Mouse (Mus musculus) MEL (cell line): ENCODE measurements around the gene Wsb2.

ENCODE experiments used
- CTCF ChIP-seq, 3 experiments: IDR thresholded peaks in 2 of 3; conservative IDR thresholded peaks in 1 of 3; 2 replicates each; pipeline ENCODE4 v1.5.1; 2011 to 2012; ENCODE audit warnings: low read length in 3 of 3, low read depth in 2 of 3, mild to moderate bottlenecking in 2 of 3, improper control_type of control experiment in 1 of 3, inconsistent platforms in 1 of 3, mixed read lengths in 1 of 3, moderate library complexity in 1 of 3; ENCODE audit not compliant: control insufficient read depth in 1 of 3, insufficient read depth in 1 of 3, poor library complexity in 1 of 3, severe bottlenecking in 1 of 3
- E2F4 ChIP-seq: IDR thresholded peaks from 2 replicates; pipeline ENCODE4 v1.6.1; 2011; ENCODE audit warnings: low read depth, low read length, improper control_type of control experiment, borderline replicate concordance
- EP300 ChIP-seq, 2 experiments: IDR thresholded peaks; 2 replicates each; pipeline ENCODE4 v1.6.1; 2011; ENCODE audit warnings: improper control_type of control experiment in 2 of 2, low read length in 2 of 2, low read depth in 1 of 2, mild to moderate bottlenecking in 1 of 2
- ETS1 ChIP-seq: IDR thresholded peaks from 2 replicates; pipeline ENCODE4 v1.6.1; 2012; ENCODE audit warnings: low read depth, mild to moderate bottlenecking, inconsistent platforms, low read length, improper control_type of control experiment, moderate library complexity
- GABPA ChIP-seq: IDR thresholded peaks from 2 replicates; pipeline ENCODE4 v1.6.1; 2012; ENCODE audit warnings: low read depth, mild to moderate bottlenecking, inconsistent platforms, low read length, improper control_type of control experiment, moderate library complexity
- GATA1 ChIP-seq: IDR thresholded peaks from 2 replicates; pipeline ENCODE4 v1.6.1; 2011; ENCODE audit warnings: low read depth, low read length, improper control_type of control experiment
- KAT2A ChIP-seq: conservative IDR thresholded peaks from 2 replicates; pipeline ENCODE4 v1.6.1; 2012; ENCODE audit warnings: low read depth, low read length, improper control_type of control experiment, inconsistent platforms
- MAFK ChIP-seq: IDR thresholded peaks from 2 replicates; pipeline ENCODE4 v1.6.1; 2011; ENCODE audit warnings: low read depth, mild to moderate bottlenecking, low read length, improper control_type of control experiment, borderline replicate concordance
- MYC ChIP-seq: IDR thresholded peaks from 2 replicates; pipeline ENCODE4 v1.6.1; 2011; ENCODE audit warnings: low read depth, mild to moderate bottlenecking, low read length, improper control_type of control experiment, moderate library complexity
- POLR2A ChIP-seq, 2 experiments: IDR thresholded peaks; 2 replicates each; pipeline ENCODE4 v1.6.1; 2011 to 2012; ENCODE audit warnings: low read length in 2 of 2, mild to moderate bottlenecking in 2 of 2, control low read depth in 1 of 2, improper control_type of control experiment in 1 of 2, low read depth in 1 of 2, moderate library complexity in 1 of 2; ENCODE audit not compliant: control insufficient read depth in 1 of 2, insufficient read depth in 1 of 2, poor library complexity in 1 of 2
- USF1 ChIP-seq: IDR thresholded peaks from 2 replicates; pipeline ENCODE4 v1.6.1; 2014; ENCODE audit warnings: low read depth, mild to moderate bottlenecking, inconsistent platforms, low read length, improper control_type of control experiment, moderate library complexity
- ZNF384 ChIP-seq: IDR thresholded peaks from 2 replicates; pipeline ENCODE4 v1.6.1; 2012; ENCODE audit warnings: low read depth, mild to moderate bottlenecking, inconsistent platforms, low read length, improper control_type of control experiment

- TF ChIP-seq CTCF (IDR thresholded peaks at IDR 0.05 in 2 of 3, conservative IDR thresholded peaks at IDR 0.05 in 1 of 3; ENCODE audit: control insufficient read depth in 1 of 3, insufficient read depth in 1 of 3, low read depth in 2 of 3, low read length in 3 of 3, poor library complexity in 1 of 3, severe bottlenecking in 1 of 3) (peak; percentile 73 to 81 (median 77)), ETS1 (peak; percentile 53), KAT2A (no peak), MAFK (no peak), USF1 (peak; percentile 93), MYC (peak; percentile 93), GABPA (no peak), POLR2A (IDR thresholded peaks at IDR 0.05; ENCODE audit: control insufficient read depth in 1 of 2, insufficient read depth in 1 of 2, low read depth in 1 of 2, low read length in 2 of 2, poor library complexity in 1 of 2) (no peak), E2F4 (no peak), EP300 (IDR thresholded peaks at IDR 0.05; ENCODE audit: low read depth in 1 of 2, low read length in 2 of 2) (no peak), GATA1 (no peak), ZNF384 (no peak)
Observed at GRCm38 (mm10) chr5:117358725-117359124, 1.6 kb downstream of the Wsb2 start.
